Mouse (Mus musculus): ENCODE measurements around the gene Hadha. TPM values are rescaled to one million over a fixed set of nuclear protein-coding genes. Genes with fewer than 3 reads are reported as not detected.

Hadha gene
- polyA plus RNA-seq (2015; fragmentation: Nextera tagmentation; extraction: Ambion mirVana): 149 and 156 TPM in 2 replicates

GRCm38 (mm10) chr5:30154474-30155394, at the start of gene Hadha, which contains the start of gene Hadhb:
Gene Hadha, minus strand, starts transcription at chr5:30155162.
Gene Hadhb, plus strand, starts transcription at chr5:30155248.
- under 1% methylated on average over 53 of the region's 53 CpGs for WGBS
- Histone ChIP-seq H3K9ac (peak within 1 kb of the TSS; percentile 92), H3K27me3 (no peaks in the 10 kb centered on the region), H3K4me1 (peaks cover 22% of the 10 kb centered on the region), H3K9me3 (replicated peaks) (no peaks in the 10 kb centered on the region), H3K27ac (peak within 1 kb of the TSS; percentile 93), H3K36me3 (0 out of 2 replicates have a peak, but pooled peaks cover 2% of the 10 kb centered on the region), H3K4me3 (replicated peaks) (peak within 1 kb of the TSS; percentile 98), H3K4me2 (peak within 1 kb of the TSS; percentile 65)
- peak; percentile 92 for ATAC-seq (replicated peaks; ENCODE audit: low FRiP score)

GRCm38 (mm10) chr5:30204441-30204840, 49.5 kb upstream of the Hadha start:
- WGBS: 38% methylated on average over 1 of the region's 1 CpGs
- no peak overlapping the region for H3K9ac ChIP-seq
- no peaks in the 10 kb centered on the region for H3K36me3 ChIP-seq
- H3K27ac ChIP-seq: no peak overlapping the region
- ATAC-seq (replicated peaks; ENCODE audit: low FRiP score): no peak
- H3K4me1 ChIP-seq: no peaks in the 10 kb centered on the region
- no peak overlapping the region for H3K4me2 ChIP-seq
- no peak overlapping the region for H3K4me3 ChIP-seq (replicated peaks)
- H3K27me3 ChIP-seq: no peaks in the 10 kb centered on the region
- no peaks in the 10 kb centered on the region for H3K9me3 ChIP-seq (replicated peaks)

DNA sequence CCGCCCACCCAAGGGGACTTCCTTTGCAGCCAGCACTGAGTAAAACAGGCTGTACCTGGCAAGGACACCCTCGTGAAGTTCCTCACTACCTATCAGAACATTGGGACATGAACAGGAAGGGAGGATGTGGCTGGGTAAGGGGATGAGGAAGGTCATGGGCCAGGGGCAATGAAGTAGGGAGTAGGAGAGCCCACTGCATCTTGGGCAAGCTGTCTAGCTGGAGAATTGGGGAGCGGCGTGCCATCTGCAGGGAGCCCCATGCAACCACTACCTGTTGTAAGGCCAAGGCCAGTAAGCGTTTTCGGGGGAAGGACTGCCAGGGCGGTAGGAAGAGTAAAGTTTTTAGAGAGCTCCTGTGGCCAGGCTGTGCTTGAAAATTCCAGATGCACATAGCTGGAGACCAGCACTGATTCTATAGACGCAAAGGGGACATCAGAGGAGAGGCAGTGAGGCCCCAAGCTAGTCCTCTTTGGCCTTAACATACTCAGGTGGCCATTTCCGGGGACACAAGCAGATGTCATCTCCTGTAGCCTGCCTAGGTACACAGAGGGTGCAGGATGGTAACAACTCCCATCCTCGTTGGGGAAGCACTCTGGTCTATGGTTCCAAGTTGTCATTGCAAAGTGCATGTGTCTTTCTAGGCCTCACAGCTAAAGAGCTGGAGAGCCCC, 48.4 kb upstream of the Hadha start:
- WGBS: 74% methylated on average over 10 of the region's 10 CpGs
- no peak for ATAC-seq (replicated peaks; ENCODE audit: low FRiP score)
- no peak overlapping the region for H3K4me3 ChIP-seq (replicated peaks)

GRCm38 (mm10) chr5:30202221-30202620, 47.3 kb upstream of the Hadha start:
- no peaks in the 10 kb centered on the region for H3K4me1 ChIP-seq
- ATAC-seq (replicated peaks; ENCODE audit: low FRiP score): no peak
- no peaks in the 10 kb centered on the region for H3K9me3 ChIP-seq (replicated peaks)
- WGBS: 78% methylated on average over 7 of the region's 7 CpGs
- H3K36me3 ChIP-seq: no peaks in the 10 kb centered on the region
- no peak overlapping the region for H3K27ac ChIP-seq
- H3K9ac ChIP-seq: no peak overlapping the region
- H3K27me3 ChIP-seq: no peaks in the 10 kb centered on the region
- no peak overlapping the region for H3K4me3 ChIP-seq (replicated peaks)
- no peak overlapping the region for H3K4me2 ChIP-seq

More for the DNA sequence above, 48.4 kb upstream of the Hadha start:
- no peaks in the 10 kb centered on the region for H3K4me1 ChIP-seq
- no peak overlapping the region for H3K27ac ChIP-seq
- no peaks in the 10 kb centered on the region for H3K9me3 ChIP-seq (replicated peaks)
- no peak overlapping the region for H3K9ac ChIP-seq
- H3K36me3 ChIP-seq: no peaks in the 10 kb centered on the region
- no peak overlapping the region for H3K4me2 ChIP-seq
- no peaks in the 10 kb centered on the region for H3K27me3 ChIP-seq

- 46% methylated on average over 5 of the region's 5 CpGs for WGBS
- no peak overlapping the region for H3K27ac ChIP-seq
- H3K9me3 ChIP-seq (replicated peaks): no peaks in the 10 kb centered on the region
- no peak overlapping the region for H3K4me3 ChIP-seq (replicated peaks)
- no peaks in the 10 kb centered on the region for H3K4me1 ChIP-seq
- no peaks in the 10 kb centered on the region for H3K36me3 ChIP-seq
- H3K4me2 ChIP-seq: no peak overlapping the region
- no peaks in the 10 kb centered on the region for H3K27me3 ChIP-seq
- ATAC-seq (replicated peaks; ENCODE audit: low FRiP score): 0 out of 2 replicates have a peak, but pooled peaks have one; percentile 45
- H3K9ac ChIP-seq: no peak overlapping the region
Observed at GRCm38 (mm10) chr5:30201521-30201920, 46.6 kb upstream of the Hadha start.

GRCm38 (mm10) chr5:30198257-30198656, 43.3 kb upstream of the Hadha start:
- no peaks in the 10 kb centered on the region for H3K27me3 ChIP-seq
- H3K36me3 ChIP-seq: no peaks in the 10 kb centered on the region
- H3K9ac ChIP-seq: no peak overlapping the region
- no peak overlapping the region for H3K4me2 ChIP-seq
- ATAC-seq (replicated peaks; ENCODE audit: low FRiP score): no peak
- no peaks in the 10 kb centered on the region for H3K4me1 ChIP-seq
- WGBS: 68% methylated on average over 7 of the region's 7 CpGs
- H3K27ac ChIP-seq: no peak overlapping the region
- H3K4me3 ChIP-seq (replicated peaks): no peak overlapping the region
- no peaks in the 10 kb centered on the region for H3K9me3 ChIP-seq (replicated peaks)

DNA sequence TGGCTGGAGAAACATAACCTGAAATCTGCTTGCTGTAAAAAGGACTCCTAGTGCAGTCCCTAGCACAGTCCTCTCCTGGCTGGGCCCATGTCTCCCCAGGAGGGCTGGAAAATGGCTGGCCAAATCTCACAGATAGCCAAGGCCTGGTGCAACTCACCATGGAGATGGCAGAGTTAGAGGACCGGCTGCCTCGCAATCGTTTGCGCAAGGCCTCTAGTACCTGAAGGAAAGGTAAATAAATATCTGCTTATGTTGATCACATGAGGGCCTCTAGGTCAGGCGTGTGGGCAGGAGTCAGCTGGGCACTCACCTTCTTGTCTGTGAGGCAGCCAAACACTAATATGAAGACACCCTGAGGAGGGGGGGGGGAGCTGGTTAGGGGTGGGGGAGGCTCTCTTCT, 40.4 kb upstream of the Hadha start:
- Histone ChIP-seq H3K9ac (no peak overlapping the region), H3K4me1 (no peaks in the 10 kb centered on the region), H3K4me3 (replicated peaks) (no peak overlapping the region), H3K9me3 (replicated peaks) (no peaks in the 10 kb centered on the region), H3K4me2 (no peak overlapping the region), H3K36me3 (no peaks in the 10 kb centered on the region), H3K27ac (no peak overlapping the region), H3K27me3 (no peaks in the 10 kb centered on the region)
- WGBS: 86% methylated on average over 5 of the region's 5 CpGs
- no peak for ATAC-seq (replicated peaks; ENCODE audit: low FRiP score)

GRCm38 (mm10) chr5:30192452-30192851, 37.5 kb upstream of the Hadha start:
- Histone ChIP-seq H3K4me2 (no peak overlapping the region), H3K27ac (no peak overlapping the region), H3K9ac (no peak overlapping the region), H3K36me3 (peaks cover 13% of the 10 kb centered on the region), H3K4me3 (replicated peaks) (no peak overlapping the region), H3K9me3 (replicated peaks) (no peaks in the 10 kb centered on the region), H3K4me1 (no peaks in the 10 kb centered on the region), H3K27me3 (no peaks in the 10 kb centered on the region)
- WGBS: 85% methylated on average over 1 of the region's 1 CpGs
- no peak for ATAC-seq (replicated peaks; ENCODE audit: low FRiP score)

- no peaks in the 10 kb centered on the region for H3K9me3 ChIP-seq (replicated peaks)
- no peaks in the 10 kb centered on the region for H3K4me1 ChIP-seq
- no peak overlapping the region for H3K9ac ChIP-seq
- no peak overlapping the region for H3K27ac ChIP-seq
- ATAC-seq (replicated peaks; ENCODE audit: low FRiP score): no peak
- WGBS: 93% methylated on average over 12 of the region's 12 CpGs
- no peak overlapping the region for H3K4me2 ChIP-seq
- no peaks in the 10 kb centered on the region for H3K27me3 ChIP-seq
- H3K36me3 ChIP-seq: peaks cover 50% of the 10 kb centered on the region
- no peak overlapping the region for H3K4me3 ChIP-seq (replicated peaks)
Observed at GRCm38 (mm10) chr5:30187687-30188485, 32.9 kb upstream of the Hadha start.

DNA sequence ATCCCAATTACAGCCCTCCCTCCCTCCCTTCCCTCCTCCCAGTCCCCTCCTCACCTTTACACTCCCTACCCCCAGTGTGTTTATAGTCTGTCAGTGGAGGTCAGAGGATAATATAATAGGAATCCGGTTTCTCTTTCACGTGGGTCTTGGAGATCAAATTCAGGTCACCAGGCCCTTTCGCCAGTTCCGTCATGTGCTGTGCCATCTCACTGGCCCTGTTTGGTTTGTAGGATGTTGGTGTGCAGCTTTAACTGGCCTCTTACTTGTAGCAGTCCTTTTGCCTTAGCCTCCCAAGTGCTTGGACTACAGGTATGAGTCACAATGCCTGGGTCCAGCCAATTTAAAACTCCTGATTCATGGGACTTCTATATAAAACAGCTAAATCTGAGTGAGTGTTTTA, 20.8 kb upstream of the Hadha start:
- no peaks in the 10 kb centered on the region for H3K4me1 ChIP-seq
- 25% methylated on average over 4 of the region's 4 CpGs for WGBS
- H3K4me3 ChIP-seq (replicated peaks): no peak overlapping the region
- H3K4me2 ChIP-seq: no peak overlapping the region
- no peak for ATAC-seq (replicated peaks; ENCODE audit: low FRiP score)
- no peak overlapping the region for H3K9ac ChIP-seq
- no peak overlapping the region for H3K27ac ChIP-seq
- H3K36me3 ChIP-seq: peaks cover 86% of the 10 kb centered on the region
- H3K27me3 ChIP-seq: no peaks in the 10 kb centered on the region
- no peaks in the 10 kb centered on the region for H3K9me3 ChIP-seq (replicated peaks)

- ATAC-seq (replicated peaks; ENCODE audit: low FRiP score): no peak
- Histone ChIP-seq H3K9ac (no peak overlapping the region), H3K36me3 (peaks cover 83% of the 10 kb centered on the region)
Observed at GRCm38 (mm10) chr5:30172931-30173692, 18.1 kb upstream of the Hadha start.

More at GRCm38 (mm10) chr5:30172931-30173692, 18.1 kb upstream of the Hadha start:
- H3K4me1 ChIP-seq: no peaks in the 10 kb centered on the region
- H3K4me3 ChIP-seq (replicated peaks): no peak overlapping the region
- H3K27ac ChIP-seq: no peak overlapping the region
- 41% methylated on average over 20 of the region's 20 CpGs for WGBS
- no peaks in the 10 kb centered on the region for H3K9me3 ChIP-seq (replicated peaks)
- H3K27me3 ChIP-seq: no peaks in the 10 kb centered on the region
- H3K4me2 ChIP-seq: no peak overlapping the region
